Mouse (Mus musculus) neural tube, embryonic 11.5 days (tissue): ENCODE measurements around the gene Gpr68. TPM values are rescaled to one million over a fixed set of nuclear protein-coding genes. Genes with fewer than 3 reads are reported as not detected.

Source experiments
- ATAC-seq: fragments of 200-750 bp; cut with Nextera tagmentation; 2 replicates; pipeline ENCODE4 v1.8.0; 2017; ENCODE audit warnings: moderate number of reproducible peaks, mild to moderate bottlenecking, moderate TSS enrichment, moderate library complexity; ENCODE audit not compliant: insufficient read depth, low FRiP score, low TSS enrichment
- DNase-seq: peaks from one replicate; pipeline ENCODE4 v3.0.0-alpha.2; 2015; ENCODE audit warnings: low spot score
- H3K27ac ChIP-seq: fragments of 300-500 bp; sonication (generic); 2 replicates; pipeline ENCODE4 v1.5.1; 2014; ENCODE audit warnings: low read depth, mild to moderate bottlenecking, low read length
- H3K27me3 ChIP-seq: fragments of 300-500 bp; sonication (generic); 2 replicates; pipeline ENCODE4 v1.6.1; 2014; ENCODE audit warnings: mild to moderate bottlenecking, low read length, mixed read lengths; ENCODE audit not compliant: control insufficient read depth, insufficient read depth
- H3K36me3 ChIP-seq: fragments of 300-500 bp; sonication (generic); 2 replicates; pipeline ENCODE4 v1.6.1; 2014; ENCODE audit warnings: mild to moderate bottlenecking, low read length, moderate library complexity, mixed read lengths; ENCODE audit not compliant: control insufficient read depth, insufficient read depth
- H3K4me1 ChIP-seq: fragments of 300-500 bp; sonication (generic); 2 replicates; pipeline ENCODE4 v1.6.1; 2014; ENCODE audit warnings: low read length, mixed read lengths; ENCODE audit not compliant: control insufficient read depth, insufficient read depth
- H3K4me2 ChIP-seq: fragments of 300-500 bp; sonication (generic); 2 replicates; pipeline ENCODE4 v1.6.1; 2014; ENCODE audit warnings: low read depth, mild to moderate bottlenecking, moderate library complexity
- H3K4me3 ChIP-seq: fragments of 300-500 bp; sonication (generic); 2 replicates; pipeline ENCODE4 v1.5.1; 2014; ENCODE audit warnings: low read depth, low read length
- H3K9ac ChIP-seq: fragments of 300-500 bp; sonication (generic); 2 replicates; pipeline ENCODE4 v1.6.1; 2014; ENCODE audit warnings: mild to moderate bottlenecking, low read length
- H3K9me3 ChIP-seq: fragments of 300-500 bp; sonication (generic); 2 replicates; pipeline ENCODE4 v1.6.1; 2016; ENCODE audit warnings: low read length; ENCODE audit not compliant: control insufficient read depth
- WGBS: fragments of 180-500 bp; shearing (Covaris S2); extraction: QIAGEN DNeasy Blood & Tissue Kit; methylation state at CpG from one replicate; pipeline ENCODE4 v1.1.7; 2014; 5-methylcytosine and 5-hydroxymethylcytosine counted together
- polyA plus RNA-seq: library from polyadenylated mRNA; unstranded; fragments of >200 nt; fragmentation: Nextera tagmentation; extraction: Ambion mirVana; gene quantifications from 2 replicates; pipeline ENCODE4 v1.2.1, GENCODE M21; 2014

Gene Gpr68
- polyA plus RNA-seq, 1 experiment from 2014 or later, result 0.64 TPM

GRCm38 (mm10) chr12:100871234-100871633 is 36.8 kb downstream of the Gpr68 start:
- no peak overlapping the region for H3K27ac ChIP-seq
- ATAC-seq (no peak), DNase-seq (no peak)
- H3K4me3 ChIP-seq, result no peak overlapping the region
- H3K9me3 ChIP-seq, result no peaks in the 10 kb centered on the region
- WGBS, result 85% methylated on average over 6 of the region's 6 CpGs
- no peaks in the 10 kb centered on the region for H3K4me1 ChIP-seq
- no peak overlapping the region for H3K4me2 ChIP-seq
- no peak overlapping the region for H3K9ac ChIP-seq
- no peaks in the 10 kb centered on the region for H3K36me3 ChIP-seq
- no peaks in the 10 kb centered on the region for H3K27me3 ChIP-seq

GRCm38 (mm10) chr12:100868049-100868622 is 39.9 kb downstream of the Gpr68 start:
- H3K4me2 ChIP-seq, result no peak overlapping the region
- H3K27me3 ChIP-seq, result no peaks in the 10 kb centered on the region
- no peak for ATAC-seq
- H3K27ac ChIP-seq, result no peak overlapping the region
- H3K4me1 ChIP-seq, result no peaks in the 10 kb centered on the region
- no peaks in the 10 kb centered on the region for H3K36me3 ChIP-seq
- H3K9ac ChIP-seq, result no peak overlapping the region
- DNase-seq, result no peak
- H3K9me3 ChIP-seq, result no peaks in the 10 kb centered on the region
- 67% methylated on average over 4 of the region's 4 CpGs for WGBS
- H3K4me3 ChIP-seq, result no peak overlapping the region

- no peaks in the 10 kb centered on the region for H3K27me3 ChIP-seq
- no peak overlapping the region for H3K27ac ChIP-seq
- no peaks in the 10 kb centered on the region for H3K9me3 ChIP-seq
- no peak for ATAC-seq
- H3K9ac ChIP-seq, result no peak overlapping the region
- no peak overlapping the region for H3K4me2 ChIP-seq
- no peak overlapping the region for H3K4me3 ChIP-seq
- WGBS, result 91% methylated on average over 8 of the region's 8 CpGs
- H3K4me1 ChIP-seq, result no peaks in the 10 kb centered on the region
- no peak for DNase-seq
- H3K36me3 ChIP-seq, result no peaks in the 10 kb centered on the region
Measured at GRCm38 (mm10) chr12:100867097-100867496, 40.9 kb downstream of the Gpr68 start.

GRCm38 (mm10) chr12:100865509-100866078 is 42.4 kb downstream of the Gpr68 start:
- no peak overlapping the region for H3K9ac ChIP-seq
- no peaks in the 10 kb centered on the region for H3K9me3 ChIP-seq
- no peaks in the 10 kb centered on the region for H3K27me3 ChIP-seq
- no peak overlapping the region for H3K4me2 ChIP-seq
- H3K27ac ChIP-seq, result no peak overlapping the region
- ATAC-seq, result no peak
- DNase-seq, result no peak
- H3K4me3 ChIP-seq, result no peak overlapping the region
- H3K4me1 ChIP-seq, result no peaks in the 10 kb centered on the region
- 79% methylated on average over 11 of the region's 11 CpGs for WGBS
- H3K36me3 ChIP-seq, result no peaks in the 10 kb centered on the region

- ATAC-seq, result no peak
- H3K4me1 ChIP-seq, result no peaks in the 10 kb centered on the region
- H3K27ac ChIP-seq, result no peak overlapping the region
Measured at GRCm38 (mm10) chr12:100865072-100865471, 42.9 kb downstream of the Gpr68 start.

GRCm38 (mm10) chr12:100862856-100863446 is 45.0 kb downstream of the Gpr68 start:
- Histone ChIP-seq H3K9me3 (no peaks in the 10 kb centered on the region), H3K4me1 (no peaks in the 10 kb centered on the region), H3K27ac (no peak overlapping the region), H3K4me3 (no peak overlapping the region), H3K27me3 (no peaks in the 10 kb centered on the region), H3K4me2 (no peak overlapping the region), H3K36me3 (no peaks in the 10 kb centered on the region), H3K9ac (no peak overlapping the region)
- DNase-seq, result no peak
- no peak for ATAC-seq
- 92% methylated on average over 3 of the region's 3 CpGs for WGBS

More at GRCm38 (mm10) chr12:100865072-100865471, 42.9 kb downstream of the Gpr68 start:
- Histone ChIP-seq H3K4me2 (no peak overlapping the region), H3K27me3 (no peaks in the 10 kb centered on the region), H3K4me3 (no peak overlapping the region), H3K36me3 (no peaks in the 10 kb centered on the region), H3K9me3 (no peaks in the 10 kb centered on the region), H3K9ac (no peak overlapping the region)
- no peak for DNase-seq

- H3K4me3 ChIP-seq, result no peak overlapping the region
- H3K27me3 ChIP-seq, result no peaks in the 10 kb centered on the region
- no peaks in the 10 kb centered on the region for H3K4me1 ChIP-seq
- no peaks in the 10 kb centered on the region for H3K9me3 ChIP-seq
- DNase-seq, result no peak
- no peak overlapping the region for H3K9ac ChIP-seq
- no peaks in the 10 kb centered on the region for H3K36me3 ChIP-seq
- no peak overlapping the region for H3K4me2 ChIP-seq
- H3K27ac ChIP-seq, result no peak overlapping the region
- WGBS, result 90% methylated on average over 3 of the region's 3 CpGs
- no peak for ATAC-seq
Measured at GRCm38 (mm10) chr12:100862272-100862671, 45.7 kb downstream of the Gpr68 start.

GRCm38 (mm10) chr12:100857791-100858190 is 50.2 kb downstream of the Gpr68 start:
- no peak overlapping the region for H3K4me2 ChIP-seq
- 84% methylated on average over 7 of the region's 7 CpGs for WGBS
- H3K9ac ChIP-seq, result no peak overlapping the region
- H3K27ac ChIP-seq, result no peak overlapping the region
- ATAC-seq (no peak), DNase-seq (no peak)
- no peaks in the 10 kb centered on the region for H3K36me3 ChIP-seq
- H3K4me3 ChIP-seq, result no peak overlapping the region
- H3K9me3 ChIP-seq, result no peaks in the 10 kb centered on the region
- no peaks in the 10 kb centered on the region for H3K27me3 ChIP-seq
- no peaks in the 10 kb centered on the region for H3K4me1 ChIP-seq

- WGBS, result 81% methylated on average over 2 of the region's 2 CpGs
- Histone ChIP-seq H3K4me1 (no peaks in the 10 kb centered on the region), H3K4me3 (no peak overlapping the region), H3K9me3 (no peaks in the 10 kb centered on the region), H3K9ac (no peak overlapping the region), H3K4me2 (no peak overlapping the region), H3K36me3 (no peaks in the 10 kb centered on the region), H3K27ac (no peak overlapping the region), H3K27me3 (no peaks in the 10 kb centered on the region)
- DNase-seq (no peak), ATAC-seq (no peak)
Measured at GRCm38 (mm10) chr12:100856337-100856736, 51.7 kb downstream of the Gpr68 start.
